Mouse (Mus musculus) Patski (cell line): Measurements from ENCODE around the gene Fth1. TPM values are rescaled to one million over a fixed set of nuclear protein-coding genes. Genes with fewer than 3 reads are reported as not detected.
A peak's percentile ranks its signal among the peaks of the same experiment; 100 is the strongest.

ENCODE experiments used
- ATAC-seq: fragments of 100-300 bp; one replicate; pipeline ENCODE4 v1.8.0; 2021
- CTCF ChIA-PET: fragments of 350-600 bp; sonication (Branson Sonifier 250); formaldehyde crosslinking; loops from one replicate; lab custom pipeline; 2022; ENCODE audit warnings: inconsistent platforms; lab: Charles Lee
- POLR2A ChIA-PET: fragments of 350-600 bp; sonication (Branson Sonifier 250); formaldehyde crosslinking; loops from one replicate; lab custom pipeline; 2022; ENCODE audit warnings: antibody characterized with exemption, inconsistent platforms; lab: Charles Lee
- DNase-seq: peaks from one replicate; pipeline ENCODE4 v3.0.0-alpha.2; 2011; ENCODE audit warnings: low read depth, low spot score
- H3K27me3 ChIP-seq: fragments of 371-371 bp; one replicate; pipeline ENCODE4 v1.5.1; 2021
- CTCF ChIP-seq: fragments of 100-300 bp; IDR thresholded peaks from one replicate; pipeline ENCODE4 v1.5.1; 2021
- in situ Hi-C: fragments of 300-500 bp; cut with MboI; formaldehyde crosslinking; loops from 3 replicates; pipeline ENCODE4 v1.11.1; 2018; ENCODE audit warnings: low pct_unique_long_range_greater_than_20kb, mixed read lengths
- polyA plus RNA-seq: library from polyadenylated mRNA; unstranded; gene quantifications from one replicate; pipeline ENCODE4 v1.2.3, GENCODE M21; 2021

Fth1 gene
- polyA plus RNA-seq, 1 experiment from 2014 or later: 2,141 TPM

DNA sequence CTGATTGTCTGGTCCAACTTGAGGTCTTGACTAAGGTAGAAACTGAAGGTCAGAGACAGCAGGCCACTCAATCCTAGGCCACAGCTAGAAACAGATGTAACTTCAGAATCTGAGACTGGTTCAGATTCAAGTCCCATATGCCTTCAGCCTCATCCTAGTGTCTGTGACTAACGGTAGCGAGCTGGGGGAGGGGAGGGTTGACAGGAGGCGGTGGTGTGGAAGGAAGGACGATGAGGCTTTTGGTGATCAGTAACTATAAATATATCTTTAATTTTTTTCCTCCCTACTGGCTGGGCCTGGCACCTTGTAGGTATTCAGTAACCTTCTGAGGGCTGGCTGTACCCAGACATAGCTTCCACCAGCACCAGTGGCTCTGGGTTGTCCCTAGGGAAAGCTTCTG, 35.0 kb downstream of the Fth1 start:
- in situ Hi-C loops: no loop called here
- no peaks in the 10 kb centered on the region for H3K27me3 ChIP-seq
- DNase-seq (no peak), ATAC-seq (no peak)
- ChIA-PET CTCF (interaction anchor here (1.0 to 2.7 kb wide), 8 partner anchors 8 to 183 kb away, joined by 3 to 10 read pairs (median 4); no protein-coding TSS in a partner anchor), POLR2A (no interaction called here)
- TF ChIP-seq CTCF: no peak

DNA sequence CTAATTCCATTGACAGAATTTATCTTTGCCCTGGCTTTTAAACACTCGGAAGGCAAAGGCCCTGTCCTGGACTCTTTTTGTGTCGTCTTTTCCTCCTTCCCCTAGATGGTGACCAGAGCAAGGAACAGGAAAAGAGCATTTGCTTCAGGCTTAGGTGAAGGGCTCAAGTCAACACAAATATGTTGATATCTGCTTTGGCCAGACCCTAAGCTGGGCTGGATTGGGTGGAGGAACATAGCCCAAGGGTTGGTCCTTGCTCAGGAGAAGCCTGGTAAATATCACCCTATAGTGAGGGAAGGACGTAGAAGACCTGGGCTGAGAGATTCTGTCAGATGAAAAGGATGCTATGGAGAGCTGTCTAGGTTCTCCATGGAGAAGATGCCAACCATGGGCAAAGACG, 35.8 kb downstream of the Fth1 start:
- in situ Hi-C loops: no loop called here
- CTCF ChIA-PET: interaction anchor here (1.1 to 2.7 kb wide), 6 partner anchors 10 to 183 kb away, joined by 3 to 10 read pairs (median 4); no protein-coding TSS in a partner anchor
- no peak for DNase-seq
- ATAC-seq: no peak
- POLR2A ChIA-PET: no interaction called here
- H3K27me3 ChIP-seq: no peaks in the 10 kb centered on the region
- TF ChIP-seq CTCF: no peak

DNA sequence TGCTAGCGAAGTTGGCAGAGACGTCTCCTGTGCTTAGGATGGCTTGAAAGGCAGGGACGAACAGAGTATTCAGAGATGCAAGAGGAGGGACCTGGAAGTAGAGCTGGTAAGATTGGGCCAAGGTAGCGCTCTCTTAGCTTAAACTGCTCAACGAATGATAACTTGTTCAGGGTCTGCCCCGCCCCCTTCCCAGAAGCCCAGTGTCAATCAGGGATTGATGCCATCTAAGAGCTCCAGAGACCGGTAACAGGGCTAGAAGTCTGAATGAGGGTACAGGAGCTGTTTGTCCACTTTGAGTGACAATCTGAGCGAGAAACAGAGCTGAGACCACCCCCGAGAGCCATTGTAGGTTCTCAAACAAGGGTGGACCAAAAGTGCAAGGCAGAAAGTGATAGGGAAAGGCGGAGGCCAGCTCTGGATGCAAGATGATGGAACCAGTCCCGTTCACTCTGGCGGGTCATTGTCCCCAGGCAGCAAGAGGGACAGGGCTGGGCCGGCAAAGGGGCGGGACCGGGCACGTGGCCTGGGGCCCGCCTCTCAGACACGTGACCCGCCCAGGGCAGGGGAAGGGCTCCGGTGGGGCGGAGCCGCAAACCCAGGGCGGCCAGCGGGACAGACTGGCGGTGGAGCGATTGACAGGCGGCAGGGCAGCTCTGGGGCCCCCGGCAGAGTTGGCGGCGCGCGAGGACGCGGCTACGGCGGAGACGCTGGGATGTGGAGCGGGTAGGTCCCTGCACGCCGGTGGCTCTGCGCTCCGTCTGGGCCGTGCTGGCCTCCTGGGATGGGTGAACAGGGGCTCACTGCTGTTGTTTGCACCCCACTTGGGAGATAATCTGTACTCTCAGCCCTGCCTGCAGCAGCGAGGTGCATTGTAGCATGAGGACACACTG, 37.5 kb downstream of the Fth1 start:
- in situ Hi-C loops: no loop called here
- TF ChIP-seq CTCF: no peak
- CTCF ChIA-PET: interaction anchor here (1.2 to 4.1 kb wide), 6 partner anchors 10 to 181 kb away, joined by 4 to 19 read pairs (median 6); partner anchors contain the start of gene Best1
- no peak for DNase-seq
- POLR2A ChIA-PET: no interaction called here
- no peak for ATAC-seq
- no peaks in the 10 kb centered on the region for H3K27me3 ChIP-seq

DNA sequence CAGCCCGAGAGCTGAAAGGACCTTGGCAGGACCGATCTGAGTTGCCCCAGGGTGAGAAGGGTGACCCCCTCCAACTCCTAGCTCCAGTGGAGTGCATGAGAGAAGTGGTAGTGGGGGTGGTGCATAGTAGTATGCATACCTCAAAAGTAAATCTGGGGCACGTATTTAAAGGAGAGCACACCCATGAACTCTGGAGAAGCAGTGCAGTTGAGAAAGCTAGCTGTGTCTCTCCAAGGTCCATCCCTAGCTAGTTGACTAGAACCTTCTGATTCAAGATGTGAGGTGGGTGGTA, 38.1 kb downstream of the Fth1 start:
- in situ Hi-C loops: no loop called here
- no peak for TF ChIP-seq CTCF
- CTCF ChIA-PET: interaction anchor here (0.9 to 4.1 kb wide), 7 partner anchors 11 to 27 kb away, joined by 3 to 19 read pairs (median 5); partner anchors contain the start of gene Best1
- ATAC-seq: no peak
- H3K27me3 ChIP-seq: no peaks in the 10 kb centered on the region
- no peak for DNase-seq
- POLR2A ChIA-PET: no interaction called here

GRCm38 (mm10) chr19:10019214-10019760, 38.9 kb downstream of the Fth1 start:
- ATAC-seq: no peak
- in situ Hi-C loops: no loop called here
- no peak for DNase-seq
- no peak for TF ChIP-seq CTCF
- POLR2A ChIA-PET: interaction anchor here (0.5 kb wide), 1 partner anchor 109 kb away, joined by 5 read pairs; no protein-coding TSS in a partner anchor
- no peaks in the 10 kb centered on the region for H3K27me3 ChIP-seq
- CTCF ChIA-PET: interaction anchor here (0.7 to 4.1 kb wide), 7 partner anchors 12 to 95 kb away, joined by 3 to 19 read pairs (median 4); partner anchors contain the start of gene Best1

DNA sequence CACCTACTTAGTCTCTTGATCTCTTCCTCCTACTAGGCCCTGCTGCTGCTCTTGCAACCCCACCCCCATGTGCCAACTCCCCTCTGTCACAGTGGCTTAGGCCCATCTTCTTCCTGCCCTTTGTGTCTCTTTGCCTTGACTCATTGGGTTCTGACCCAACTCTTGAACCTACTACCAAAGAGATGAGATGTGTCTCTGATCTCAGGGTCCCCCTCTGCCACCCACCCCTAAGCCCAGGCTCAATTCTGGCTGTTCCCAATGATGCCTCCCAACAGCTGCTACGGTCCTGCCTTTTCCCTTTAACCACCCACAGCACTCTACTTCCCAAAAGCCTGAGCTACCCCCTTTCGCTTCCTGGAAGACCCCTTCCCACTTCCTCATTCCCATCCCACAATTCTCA, 41.6 kb downstream of the Fth1 start:
- ChIA-PET POLR2A (interaction anchor here (0.8 to 2.1 kb wide), 4 partner anchors 11 to 68 kb away, joined by 3 to 4 read pairs (median 4); no protein-coding TSS in a partner anchor), CTCF (interaction anchor here (0.7 to 4.1 kb wide), 9 partner anchors 10 to 111 kb away, joined by 3 to 36 read pairs (median 6); partner anchors contain the start of genes Best1 and Rab3il1)
- no peak for TF ChIP-seq CTCF
- no peak for DNase-seq
- in situ Hi-C loops: no loop called here
- ATAC-seq: no peak
- H3K27me3 ChIP-seq: no peaks in the 10 kb centered on the region

DNA sequence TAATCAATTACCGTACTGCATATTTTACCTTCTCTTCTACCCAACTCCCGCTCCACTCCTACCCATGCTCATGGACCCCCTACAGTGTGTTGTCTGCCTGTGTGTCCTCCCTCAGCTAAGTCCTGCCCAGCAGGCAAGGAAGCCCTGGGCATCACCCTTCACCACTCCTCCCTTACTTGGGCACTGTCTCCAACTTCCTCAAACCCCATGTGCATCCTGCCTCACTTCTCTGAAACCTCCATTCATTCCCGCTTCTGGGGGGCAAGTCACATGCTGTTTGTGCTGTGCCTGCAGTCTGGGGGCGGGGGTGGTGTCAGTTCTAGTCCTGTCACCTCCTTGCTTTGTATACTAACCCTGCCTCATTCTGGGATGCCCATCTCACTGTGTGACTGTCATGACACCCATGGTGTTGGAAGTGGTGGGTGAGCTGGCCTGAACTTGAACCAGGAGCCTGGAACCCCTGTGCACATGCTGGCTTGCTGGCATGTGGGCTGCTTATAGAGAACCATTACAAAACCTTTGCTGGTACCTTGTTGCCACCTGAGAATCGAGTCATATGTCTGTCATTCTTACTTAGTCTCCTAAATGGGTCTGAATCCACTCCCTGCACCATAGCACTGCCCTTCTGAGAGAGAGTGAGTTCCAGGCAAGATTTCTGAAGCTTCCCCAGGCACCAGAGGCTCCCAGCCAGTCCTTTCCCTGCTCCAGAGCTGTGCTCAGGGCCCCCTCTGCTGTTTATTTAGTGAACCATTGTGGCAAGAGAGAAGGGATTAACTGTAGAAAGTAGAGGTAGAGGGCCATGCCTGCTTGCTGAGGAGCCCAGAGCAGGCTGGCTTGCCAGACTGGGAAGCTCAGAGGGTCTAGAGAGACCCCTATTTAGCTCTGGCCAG, 42.3 kb downstream of the Fth1 start:
- DNase-seq (no peak), ATAC-seq (peak; percentile 71)
- ChIA-PET POLR2A (interaction anchor here (0.8 to 2.1 kb wide), 4 partner anchors 10 to 67 kb away, joined by 3 to 4 read pairs (median 4); no protein-coding TSS in a partner anchor), CTCF (interaction anchor here (0.7 to 4.1 kb wide), 13 partner anchors 8 to 111 kb away, joined by 3 to 36 read pairs (median 6); partner anchors contain the start of genes Best1 and Rab3il1)
- no peaks in the 10 kb centered on the region for H3K27me3 ChIP-seq
- no peak for TF ChIP-seq CTCF
- in situ Hi-C loops: no loop called here

DNA sequence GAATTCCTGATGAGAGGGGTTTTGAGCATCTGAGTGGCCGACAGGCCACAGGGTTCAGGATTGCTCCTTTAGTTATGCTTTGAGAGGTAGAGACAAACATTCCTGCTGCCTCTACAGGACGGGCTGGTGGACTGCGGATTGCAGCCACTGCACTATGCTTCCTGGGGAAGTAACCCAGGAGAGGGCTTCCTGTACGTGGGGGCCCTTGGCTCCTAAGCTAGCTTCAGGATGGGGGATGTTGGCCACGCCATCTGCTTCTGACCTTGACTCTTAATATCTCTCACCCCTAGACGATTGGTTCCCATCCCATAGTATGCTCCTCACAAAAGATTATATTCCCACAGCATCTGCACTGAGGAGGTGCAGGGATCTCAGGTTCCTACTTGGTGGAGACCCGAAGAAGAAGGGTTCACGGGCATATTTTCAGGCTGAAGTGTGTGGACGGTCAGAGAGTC, 42.9 kb downstream of the Fth1 start:
- ATAC-seq (peak; percentile 31), DNase-seq (no peak)
- CTCF ChIA-PET: interaction anchor here (1.4 to 4.1 kb wide), 10 partner anchors 8 to 112 kb away, joined by 4 to 36 read pairs (median 7); partner anchors contain the start of genes Best1 and Rab3il1
- in situ Hi-C loops: no loop called here
- no peak for TF ChIP-seq CTCF
- H3K27me3 ChIP-seq: no peaks in the 10 kb centered on the region
- POLR2A ChIA-PET: interaction anchor here (1.7 to 2.1 kb wide), 2 partner anchors 10 to 67 kb away, joined by 4 read pairs; no protein-coding TSS in a partner anchor

GRCm38 (mm10) chr19:10025169-10025875, 44.9 kb downstream of the Fth1 start:
- no peak for ATAC-seq
- no peak for DNase-seq
- H3K27me3 ChIP-seq: no peaks in the 10 kb centered on the region
- CTCF ChIA-PET: interaction anchor here (0.8 to 2.5 kb wide), 4 partner anchors 10 to 109 kb away, joined by 3 to 7 read pairs (median 3); no protein-coding TSS in a partner anchor
- in situ Hi-C loops: no loop called here
- POLR2A ChIA-PET: no interaction called here
- TF ChIP-seq CTCF: no peak
